Mouse (Mus musculus): Measurements from ENCODE around the gene Lipa. TPM values are rescaled to one million over a fixed set of nuclear protein-coding genes. Genes with fewer than 3 reads are reported as not detected.

Lipa gene
- polyA plus RNA-seq, 1 experiment: 30.2 TPM

GRCm38 (mm10) chr19:34505161-34505721, 22.0 kb downstream of the Lipa start:
- 78% methylated on average over 12 of the region's 12 CpGs for WGBS
- TF ChIP-seq CTCF (IDR thresholded peaks at IDR 0.05; ENCODE audit: extremely low read depth, insufficient read depth, insufficient read length, insufficient replicate concordance): no peak
- no peak for TF ChIP-seq POLR2A (IDR thresholded peaks at IDR 0.05; ENCODE audit: low read depth, low read length)
- H3K27me3 ChIP-seq (ENCODE audit: control insufficient read depth, insufficient read depth, low read length): no peaks in the 10 kb centered on the region
- H3K36me3 ChIP-seq (ENCODE audit: control insufficient read depth, insufficient read depth, low read length): peaks cover 9% of the 10 kb centered on the region; the same call in 1 of the 2 replicates
- no peak overlapping the region for H3K27ac ChIP-seq (ENCODE audit: insufficient read depth, low read length)
- DNase-seq (ENCODE audit: low read depth in 1 of 2, low spot score in 2 of 2): no peak
- H3K4me3 ChIP-seq (ENCODE audit: extremely low read depth, insufficient read depth, insufficient read length): no peak overlapping the region
- no peaks in the 10 kb centered on the region for H3K4me1 ChIP-seq (ENCODE audit: control insufficient read depth, insufficient read depth, insufficient read length)

- 47% methylated on average over 4 of the region's 4 CpGs for WGBS
- H3K27me3 ChIP-seq (ENCODE audit: control insufficient read depth, insufficient read depth, low read length): no peaks in the 10 kb centered on the region
- TF ChIP-seq CTCF (IDR thresholded peaks at IDR 0.05; ENCODE audit: extremely low read depth, insufficient read depth, insufficient read length, insufficient replicate concordance) (peak; percentile 55; the same call in 1 of the 2 replicates), POLR2A (IDR thresholded peaks at IDR 0.05; ENCODE audit: low read depth, low read length) (no peak)
- no peak overlapping the region for H3K4me3 ChIP-seq (ENCODE audit: extremely low read depth, insufficient read depth, insufficient read length)
- DNase-seq (ENCODE audit: low read depth in 1 of 2, low spot score in 2 of 2): peak; percentile 71 to 77
- H3K27ac ChIP-seq (ENCODE audit: insufficient read depth, low read length): no peak overlapping the region
- no peaks in the 10 kb centered on the region for H3K4me1 ChIP-seq (ENCODE audit: control insufficient read depth, insufficient read depth, insufficient read length)
- H3K36me3 ChIP-seq (ENCODE audit: control insufficient read depth, insufficient read depth, low read length): peaks cover 8% of the 10 kb centered on the region
Observed at GRCm38 (mm10) chr19:34500763-34501162, 26.5 kb downstream of the Lipa start.

- DNase-seq (ENCODE audit: low read depth in 1 of 2, low spot score in 2 of 2): no peak
Observed at GRCm38 (mm10) chr19:34496353-34496752, 30.9 kb downstream of the Lipa start.

GRCm38 (mm10) chr19:34493859-34494258, 33.4 kb downstream of the Lipa start:
- Histone ChIP-seq H3K4me1 (ENCODE audit: control insufficient read depth, insufficient read depth, insufficient read length) (no peaks in the 10 kb centered on the region), H3K27ac (ENCODE audit: insufficient read depth, low read length) (no peak overlapping the region), H3K4me3 (ENCODE audit: extremely low read depth, insufficient read depth, insufficient read length) (no peak overlapping the region), H3K27me3 (ENCODE audit: control insufficient read depth, insufficient read depth, low read length) (no peaks in the 10 kb centered on the region), H3K36me3 (ENCODE audit: control insufficient read depth, insufficient read depth, low read length) (peaks cover 10% of the 10 kb centered on the region)
- 78% methylated on average over 4 of the region's 4 CpGs for WGBS
- TF ChIP-seq CTCF (IDR thresholded peaks at IDR 0.05; ENCODE audit: extremely low read depth, insufficient read depth, insufficient read length, insufficient replicate concordance): no peak
- no peak for DNase-seq (ENCODE audit: low read depth in 1 of 2, low spot score in 2 of 2)

More at GRCm38 (mm10) chr19:34496353-34496752, 30.9 kb downstream of the Lipa start:
- Histone ChIP-seq H3K4me3 (ENCODE audit: extremely low read depth, insufficient read depth, insufficient read length) (no peak overlapping the region), H3K4me1 (ENCODE audit: control insufficient read depth, insufficient read depth, insufficient read length) (no peaks in the 10 kb centered on the region), H3K27me3 (ENCODE audit: control insufficient read depth, insufficient read depth, low read length) (no peaks in the 10 kb centered on the region), H3K36me3 (ENCODE audit: control insufficient read depth, insufficient read depth, low read length) (peaks cover 14% of the 10 kb centered on the region), H3K27ac (ENCODE audit: insufficient read depth, low read length) (no peak overlapping the region)
- WGBS: 81% methylated on average over 1 of the region's 1 CpGs
- TF ChIP-seq CTCF (IDR thresholded peaks at IDR 0.05; ENCODE audit: extremely low read depth, insufficient read depth, insufficient read length, insufficient replicate concordance): no peak
- TF ChIP-seq POLR2A (IDR thresholded peaks at IDR 0.05; ENCODE audit: low read depth, low read length): no peak

GRCm38 (mm10) chr19:34483547-34483946, 43.7 kb downstream of the Lipa start:
- Histone ChIP-seq H3K36me3 (ENCODE audit: control insufficient read depth, insufficient read depth, low read length) (no peaks in the 10 kb centered on the region), H3K4me3 (ENCODE audit: extremely low read depth, insufficient read depth, insufficient read length) (no peak overlapping the region), H3K27ac (ENCODE audit: insufficient read depth, low read length) (no peak overlapping the region), H3K27me3 (ENCODE audit: control insufficient read depth, insufficient read depth, low read length) (no peaks in the 10 kb centered on the region), H3K4me1 (ENCODE audit: control insufficient read depth, insufficient read depth, insufficient read length) (no peaks in the 10 kb centered on the region)
- DNase-seq (ENCODE audit: low read depth in 1 of 2, low spot score in 2 of 2): peak; percentile 28 to 29
- WGBS: 11% methylated on average over 4 of the region's 4 CpGs
- TF ChIP-seq POLR2A (IDR thresholded peaks at IDR 0.05; ENCODE audit: low read depth, low read length) (no peak), CTCF (IDR thresholded peaks at IDR 0.05; ENCODE audit: extremely low read depth, insufficient read depth, insufficient read length, insufficient replicate concordance) (peak; percentile 32; the same call in 1 of the 2 replicates)

- H3K27me3 ChIP-seq (ENCODE audit: control insufficient read depth, insufficient read depth, low read length): peaks cover 5% of the 10 kb centered on the region; the same call in 1 of the 2 replicates
- 6% methylated on average over 35 of the region's 35 CpGs for WGBS
- TF ChIP-seq CTCF (IDR thresholded peaks at IDR 0.05; ENCODE audit: extremely low read depth, insufficient read depth, insufficient read length, insufficient replicate concordance) (no peak), POLR2A (IDR thresholded peaks at IDR 0.05; ENCODE audit: low read depth, low read length) (no peak)
- peak within 1 kb of the TSS; percentile 51 for H3K4me3 ChIP-seq (ENCODE audit: extremely low read depth, insufficient read depth, insufficient read length)
- DNase-seq (ENCODE audit: low read depth in 1 of 2, low spot score in 2 of 2): peak in 1 of 2 experiments; percentile 17
- no peaks in the 10 kb centered on the region for H3K36me3 ChIP-seq (ENCODE audit: control insufficient read depth, insufficient read depth, low read length)
- H3K27ac ChIP-seq (ENCODE audit: insufficient read depth, low read length): no peak within 1 kb of the TSS
- H3K4me1 ChIP-seq (ENCODE audit: control insufficient read depth, insufficient read depth, insufficient read length): peaks cover 5% of the 10 kb centered on the region; the same call in 1 of the 2 replicates
Observed at GRCm38 (mm10) chr19:34474991-34475971, 52.0 kb downstream of the Lipa start, which contains the start of gene Ch25h. Ch25h (minus strand) TSS chr19:34475164.
